Mouse (Mus musculus): ENCODE measurements at regions not wholly inside any gene's neighbourhood (a gene's known extent, or its start where the extent isn't known, plus 50 kb on each side); places are given as distances from the start of the nearest gene placed in this dataset.

DNA sequence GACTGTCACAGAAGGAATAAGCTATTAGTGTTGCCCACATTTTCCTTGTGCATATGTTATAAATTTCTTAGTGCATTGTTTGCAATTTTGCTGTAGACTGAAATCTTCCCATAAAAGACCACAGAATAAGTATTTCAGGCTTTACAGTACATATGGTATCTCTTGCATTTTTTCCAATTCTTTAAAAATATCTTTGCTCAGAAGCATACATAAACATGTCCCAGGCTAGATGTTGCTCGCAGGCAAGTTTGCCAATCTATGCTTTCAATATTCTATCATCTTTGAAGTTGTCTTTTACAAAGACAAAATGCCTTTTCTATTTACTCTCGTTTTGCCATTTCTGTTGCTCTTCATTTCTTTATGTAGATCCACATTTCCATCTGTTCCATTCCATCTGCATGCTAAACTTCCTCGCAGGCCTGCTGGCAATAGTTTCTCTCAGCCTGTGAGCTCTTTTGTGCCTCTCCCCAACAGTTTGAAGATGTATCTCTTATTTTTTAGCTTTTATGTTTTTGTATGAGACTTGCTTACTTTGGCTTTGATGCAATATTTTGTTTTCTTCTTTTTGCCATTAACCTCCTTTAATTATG, 120.0 kb upstream of the Cdr1 start:
- DNase-seq (ENCODE audit: low spot score in 2 of 2): peak in 1 of 2 experiments; percentile 11

DNA sequence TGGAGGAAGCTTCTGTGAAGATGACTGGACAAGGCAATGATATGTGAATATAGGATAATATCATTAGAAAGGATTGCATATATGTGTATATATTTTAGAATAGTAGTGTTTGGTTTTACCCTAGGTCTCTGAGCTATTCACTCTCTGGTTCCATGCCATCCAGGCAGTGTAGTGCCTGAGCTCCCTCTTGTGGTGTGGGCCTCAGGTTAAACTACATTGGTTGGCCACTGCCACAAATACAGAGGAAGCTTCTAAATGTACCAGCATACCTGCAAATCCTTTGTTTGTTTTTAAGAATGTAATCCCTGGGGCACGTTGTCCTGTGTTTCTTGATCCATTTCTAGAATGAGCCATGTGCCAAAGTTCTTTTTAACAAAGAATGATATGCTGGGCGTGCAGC, 119.1 kb upstream of the Cdr1 start:
- DNase-seq (ENCODE audit: low spot score in 2 of 2): peak in 1 of 2 experiments; percentile 6
